Mouse (Mus musculus): ENCODE measurements around the gene Clasrp.

The Clasrp gene

GRCm38 (mm10) chr7:19534676-19535075 is 69.6 kb downstream of the Clasrp start:
- no peak for DNase-seq (ENCODE audit: extremely low spot score, low read depth, low spot score)

GRCm38 (mm10) chr7:19532240-19532639 is 72.0 kb downstream of the Clasrp start:
- DNase-seq (ENCODE audit: extremely low spot score, low read depth, low spot score), result no peak

GRCm38 (mm10) chr7:19531077-19531476 is 73.2 kb downstream of the Clasrp start:
- no peak for DNase-seq (ENCODE audit: extremely low spot score, low read depth, low spot score)

All from hindlimb bud, embryonic 11.5 days (tissue).